Mouse (Mus musculus): Measurements from ENCODE around the gene Duxbl2. TPM values are rescaled to one million over a fixed set of nuclear protein-coding genes. Genes with fewer than 3 reads are reported as not detected.
"Not testable (repeated sequence)": the region's sequence is repeated elsewhere in the genome, so short reads cannot be mapped to it uniquely, and the experiment has no call there.

Gene Duxbl2
- 0.49 TPM in 1 of 2 replicates, not detected in the other for polyA plus RNA-seq (2016; fragmentation: Nextera tagmentation; extraction: Ambion mirVana)

GRCm38 (mm10) chr14:26118150-26118549 lies at the start of gene Duxbl2:
Duxbl2 (plus strand) TSS chr14:26118349.
- H3K4me1 ChIP-seq; DNase-seq (ENCODE audit: low spot score); H3K27me3 ChIP-seq (ENCODE audit: low read depth, poor library complexity, severe bottlenecking); H3K4me3 ChIP-seq; H3K36me3 ChIP-seq; H3K9me3 ChIP-seq (replicated peaks); H3K27ac ChIP-seq: not testable (repeated sequence)
- WGBS = no CpG with 5 or more reads among the region's 7 CpGs

GRCm38 (mm10) chr14:26076620-26077390 lies 41.3 kb upstream of the Duxbl2 start:
- H3K9me3 ChIP-seq (replicated peaks); H3K4me1 ChIP-seq; H3K4me3 ChIP-seq; DNase-seq (ENCODE audit: low spot score); H3K27me3 ChIP-seq (ENCODE audit: low read depth, poor library complexity, severe bottlenecking); H3K27ac ChIP-seq; H3K36me3 ChIP-seq: not testable (repeated sequence)
- no CpG with 5 or more reads among the region's 5 CpGs for WGBS

GRCm38 (mm10) chr14:26081216-26081615 lies 36.9 kb upstream of the Duxbl2 start, which contains the start of gene Cphx2:
Cphx2 (plus strand) TSS chr14:26081516.
- no CpG with 5 or more reads among the region's 6 CpGs for WGBS
- not testable (repeated sequence) for DNase-seq (ENCODE audit: low spot score); H3K4me1 ChIP-seq; H3K4me3 ChIP-seq; H3K9me3 ChIP-seq (replicated peaks); H3K27ac ChIP-seq; H3K36me3 ChIP-seq; H3K27me3 ChIP-seq (ENCODE audit: low read depth, poor library complexity, severe bottlenecking)

GRCm38 (mm10) chr14:26081997-26082396 lies 36.2 kb upstream of the Duxbl2 start, which contains the start of gene Cphx3:
Cphx3 (plus strand) TSS chr14:26082297.
- WGBS = no CpG with 5 or more reads among the region's 1 CpGs
- H3K27ac ChIP-seq; DNase-seq (ENCODE audit: low spot score); H3K4me3 ChIP-seq; H3K4me1 ChIP-seq; H3K27me3 ChIP-seq (ENCODE audit: low read depth, poor library complexity, severe bottlenecking); H3K36me3 ChIP-seq; H3K9me3 ChIP-seq (replicated peaks): not testable (repeated sequence)

- WGBS = no CpG with 5 or more reads among the region's 3 CpGs
- DNase-seq (ENCODE audit: low spot score); H3K27ac ChIP-seq; H3K27me3 ChIP-seq (ENCODE audit: low read depth, poor library complexity, severe bottlenecking); H3K4me1 ChIP-seq; H3K4me3 ChIP-seq; H3K36me3 ChIP-seq; H3K9me3 ChIP-seq (replicated peaks): not testable (repeated sequence)
Observed at GRCm38 (mm10) chr14:26097622-26098021, 20.5 kb upstream of the Duxbl2 start.

GRCm38 (mm10) chr14:26118550-26119000 lies 426 bp downstream of the Duxbl2 start:
- not testable (repeated sequence) for H3K9me3 ChIP-seq (replicated peaks); H3K27ac ChIP-seq; H3K4me3 ChIP-seq; H3K4me1 ChIP-seq; H3K27me3 ChIP-seq (ENCODE audit: low read depth, poor library complexity, severe bottlenecking); H3K36me3 ChIP-seq; DNase-seq (ENCODE audit: low spot score)
- WGBS = no CpG with 5 or more reads among the region's 18 CpGs

GRCm38 (mm10) chr14:26119095-26119494 lies 946 bp downstream of the Duxbl2 start:
- not testable (repeated sequence) for H3K36me3 ChIP-seq; H3K27me3 ChIP-seq (ENCODE audit: low read depth, poor library complexity, severe bottlenecking); H3K27ac ChIP-seq; H3K4me1 ChIP-seq; H3K9me3 ChIP-seq (replicated peaks); DNase-seq (ENCODE audit: low spot score); H3K4me3 ChIP-seq
- no CpG with 5 or more reads among the region's 7 CpGs for WGBS

- H3K27me3 ChIP-seq (ENCODE audit: low read depth, poor library complexity, severe bottlenecking); H3K9me3 ChIP-seq (replicated peaks): not testable (repeated sequence)
- no CpG with 5 or more reads among the region's 2 CpGs for WGBS
Observed at GRCm38 (mm10) chr14:26147095-26147494, 28.9 kb downstream of the Duxbl2 start.

GRCm38 (mm10) chr14:26156032-26156431 lies 37.9 kb downstream of the Duxbl2 start:
- H3K36me3 ChIP-seq; H3K27ac ChIP-seq; H3K27me3 ChIP-seq (ENCODE audit: low read depth, poor library complexity, severe bottlenecking); H3K4me3 ChIP-seq; DNase-seq (ENCODE audit: low spot score); H3K4me1 ChIP-seq; H3K9me3 ChIP-seq (replicated peaks): not testable (repeated sequence)
- no CpG with 5 or more reads among the region's 7 CpGs for WGBS

More at GRCm38 (mm10) chr14:26147095-26147494, 28.9 kb downstream of the Duxbl2 start:
- H3K4me1 ChIP-seq; H3K27ac ChIP-seq; H3K36me3 ChIP-seq; DNase-seq (ENCODE audit: low spot score); H3K4me3 ChIP-seq: not testable (repeated sequence)

- not testable (repeated sequence) for H3K27me3 ChIP-seq (ENCODE audit: low read depth, poor library complexity, severe bottlenecking); H3K9me3 ChIP-seq (replicated peaks); DNase-seq (ENCODE audit: low spot score); H3K36me3 ChIP-seq; H3K4me3 ChIP-seq; H3K4me1 ChIP-seq; H3K27ac ChIP-seq
- WGBS = no CpG with 5 or more reads among the region's 9 CpGs
Observed at GRCm38 (mm10) chr14:26161156-26161555, 43.0 kb downstream of the Duxbl2 start.

- not testable (repeated sequence) for H3K4me1 ChIP-seq; H3K36me3 ChIP-seq; H3K27me3 ChIP-seq (ENCODE audit: low read depth, poor library complexity, severe bottlenecking); H3K27ac ChIP-seq; DNase-seq (ENCODE audit: low spot score); H3K9me3 ChIP-seq (replicated peaks); H3K4me3 ChIP-seq
- no CpG with 5 or more reads among the region's 5 CpGs for whole genome bisulfite sequencing
Observed at GRCm38 (mm10) chr14:26162423-26162822, 44.3 kb downstream of the Duxbl2 start.

- H3K4me1 ChIP-seq; H3K27ac ChIP-seq; H3K9me3 ChIP-seq (replicated peaks); DNase-seq (ENCODE audit: low spot score); H3K27me3 ChIP-seq (ENCODE audit: low read depth, poor library complexity, severe bottlenecking); H3K36me3 ChIP-seq; H3K4me3 ChIP-seq: not testable (repeated sequence)
- WGBS = no CpG with 5 or more reads among the region's 12 CpGs
Observed at GRCm38 (mm10) chr14:26165266-26165665, 47.1 kb downstream of the Duxbl2 start.

- WGBS = no CpG with 5 or more reads among the region's 3 CpGs
- not testable (repeated sequence) for DNase-seq (ENCODE audit: low spot score); H3K4me1 ChIP-seq; H3K27ac ChIP-seq; H3K4me3 ChIP-seq; H3K9me3 ChIP-seq (replicated peaks); H3K27me3 ChIP-seq (ENCODE audit: low read depth, poor library complexity, severe bottlenecking); H3K36me3 ChIP-seq
Observed at GRCm38 (mm10) chr14:26173955-26174354, 55.8 kb downstream of the Duxbl2 start.

- not testable (repeated sequence) for H3K4me1 ChIP-seq; H3K27ac ChIP-seq; H3K36me3 ChIP-seq; H3K9me3 ChIP-seq (replicated peaks); H3K4me3 ChIP-seq; H3K27me3 ChIP-seq (ENCODE audit: low read depth, poor library complexity, severe bottlenecking); DNase-seq (ENCODE audit: low spot score)
- no CpG with 5 or more reads among the region's 6 CpGs for WGBS
Observed at GRCm38 (mm10) chr14:26175028-26175427, 56.9 kb downstream of the Duxbl2 start.

All from limb, embryonic 10.5 days (tissue).